Mouse (Mus musculus): ENCODE data around the gene Gm2035.
"Not testable (repeated sequence)": the region's sequence is repeated elsewhere in the genome, so short reads cannot be mapped to it uniquely, and the experiment has no call there.

GRCm38 (mm10) chr12:87953780-87954179 is 34.1 kb upstream of the Gm2035 start, which contains the start of gene Gm2042:
- TF ChIP-seq POLR2A, CTCF (IDR thresholded peaks at IDR 0.05; ENCODE audit: extremely low read depth, insufficient read depth, low read length): not testable (repeated sequence)
